In the genomic region with DNA sequence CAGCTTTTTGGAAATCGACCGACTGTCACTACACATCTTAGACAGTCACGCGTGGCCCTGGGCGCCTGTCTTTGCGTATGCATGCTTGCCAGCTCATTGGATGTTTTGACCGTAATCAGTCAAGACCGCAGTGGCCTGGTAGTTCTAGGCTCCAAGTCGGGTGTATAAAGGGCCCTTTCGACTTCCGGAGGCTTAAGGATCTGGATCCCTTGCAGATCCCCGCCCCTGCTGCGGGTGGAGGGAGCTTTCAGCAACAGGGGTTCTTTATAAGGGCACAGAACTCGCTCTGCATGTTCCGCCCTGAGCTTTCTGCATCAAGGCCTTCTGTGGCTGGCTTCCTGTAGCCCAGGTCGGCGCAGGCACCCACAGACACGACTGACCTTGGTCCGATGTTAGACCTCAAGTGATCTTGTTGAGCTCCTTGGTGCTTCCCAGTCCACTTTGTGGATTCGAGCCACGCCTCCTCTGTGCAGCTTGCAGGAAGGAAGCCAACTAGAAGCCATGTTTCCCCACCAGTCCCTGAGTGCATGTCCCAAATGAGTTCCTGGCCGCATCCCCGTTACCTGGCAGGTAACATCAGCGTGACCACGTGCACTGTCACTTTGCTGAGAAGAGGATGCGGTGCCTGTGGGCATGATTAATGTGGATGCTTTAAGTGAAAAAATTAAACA, we compare ENCODE assay signal across 8 mouse cellular contexts. TPM values are rescaled to one million over a fixed set of nuclear protein-coding genes. Genes with fewer than 3 reads are reported as not detected.
DNase-seq lines count a peak whose midpoint lies in the region; ATAC-seq and TF ChIP-seq lines count a peak whose summit lies in the region.

Gene Bzw2 (minus strand): TSS at position 443 of the 671 bp plus-strand sequence.

- H3K4me1 ChIP-seq in bone marrow macrophage, adult 2 months (ENCODE audit: control insufficient read depth, insufficient read depth, low read length) = peaks cover 22% of the 10 kb centered on the region
- peaks cover 23% of the 10 kb centered on the region; the same call in 1 of the 2 replicates for H3K4me1 ChIP-seq in embryonic facial prominence, embryonic 15.5 days
- H3K4me1 ChIP-seq in limb, embryonic 14.5 days (ENCODE audit: control insufficient read depth, insufficient read depth, low read length) = peaks cover 18% of the 10 kb centered on the region
- H3K4me1 ChIP-seq in midbrain, embryonic 16.5 days (ENCODE audit: control insufficient read depth, insufficient read depth, low read length) = peaks cover 26% of the 10 kb centered on the region

- 2% methylated on average over 26 of the region's 26 CpGs for WGBS in embryonic facial prominence, embryonic 15.5 days
- 4% methylated on average over 26 of the region's 26 CpGs for WGBS in limb, embryonic 14.5 days
- 2% methylated on average over 26 of the region's 26 CpGs for WGBS in midbrain, embryonic 16.5 days

- H3K9me3 ChIP-seq in embryonic facial prominence, embryonic 15.5 days (replicated peaks) = no peaks in the 10 kb centered on the region
- H3K9me3 ChIP-seq in limb, embryonic 14.5 days (ENCODE audit: control insufficient read depth, low read length) = no peaks in the 10 kb centered on the region
- H3K9me3 ChIP-seq in midbrain, embryonic 16.5 days (replicated peaks; ENCODE audit: control insufficient read depth, low read length, poor library complexity, severe bottlenecking) = no peaks in the 10 kb centered on the region

- TF ChIP-seq POLR2A in bone marrow macrophage, adult 2 months (IDR thresholded peaks at IDR 0.05; ENCODE audit: borderline replicate concordance, low read depth, low read length) = no peak
- TF ChIP-seq POLR2A in limb, embryonic 14.5 days (IDR thresholded peaks at IDR 0.05; ENCODE audit: borderline replicate concordance, extremely low read depth, insufficient read depth, insufficient read length) = no peak

- H3K9ac ChIP-seq in embryonic facial prominence, embryonic 15.5 days = peak within 1 kb of the TSS; percentile 50
- peak within 1 kb of the TSS; percentile 84 for H3K9ac ChIP-seq in limb, embryonic 14.5 days (ENCODE audit: low read depth, low read length, severe bottlenecking)
- peak within 1 kb of the TSS; percentile 80 for H3K9ac ChIP-seq in midbrain, embryonic 16.5 days (ENCODE audit: low read depth, low read length)

- H3K4me2 ChIP-seq in embryonic facial prominence, embryonic 15.5 days (replicated peaks) = peak within 1 kb of the TSS; percentile 74
- H3K4me2 ChIP-seq in limb, embryonic 14.5 days (replicated peaks; ENCODE audit: low read depth, low read length, severe bottlenecking) = peak within 1 kb of the TSS; percentile 53
- H3K4me2 ChIP-seq in midbrain, embryonic 16.5 days (ENCODE audit: low read length) = peak within 1 kb of the TSS; percentile 62

- peak within 1 kb of the TSS; percentile 81 for H3K4me3 ChIP-seq in bone marrow macrophage, adult 2 months (ENCODE audit: insufficient read depth, low read length)
- peak within 1 kb of the TSS; percentile 83 for H3K4me3 ChIP-seq in embryonic facial prominence, embryonic 15.5 days (replicated peaks)
- H3K4me3 ChIP-seq in limb, embryonic 14.5 days (replicated peaks; ENCODE audit: low read length) = peak within 1 kb of the TSS; percentile 89
- H3K4me3 ChIP-seq in midbrain, embryonic 16.5 days (ENCODE audit: low read depth, low read length) = peak within 1 kb of the TSS; percentile 65

- H3K27ac ChIP-seq in bone marrow macrophage, adult 2 months (ENCODE audit: insufficient read depth, low read depth, low read length) = peak within 1 kb of the TSS; percentile 82
- peak within 1 kb of the TSS; percentile 96 for H3K27ac ChIP-seq in embryonic facial prominence, embryonic 15.5 days (replicated peaks)
- H3K27ac ChIP-seq in limb, embryonic 14.5 days (replicated peaks; ENCODE audit: low read depth, low read length) = peak within 1 kb of the TSS; percentile 93
- peak within 1 kb of the TSS; percentile 96 for H3K27ac ChIP-seq in midbrain, embryonic 16.5 days (ENCODE audit: low read length)

- H3K27me3 ChIP-seq in embryonic facial prominence, embryonic 15.5 days = no peaks in the 10 kb centered on the region
- no peaks in the 10 kb centered on the region for H3K27me3 ChIP-seq in limb, embryonic 14.5 days (ENCODE audit: control insufficient read depth, insufficient read depth, low read length)
- no peaks in the 10 kb centered on the region for H3K27me3 ChIP-seq in midbrain, embryonic 16.5 days (ENCODE audit: control insufficient read depth, insufficient read depth, low read depth, low read length)

- ATAC-seq in embryonic facial prominence, embryonic 15.5 days (ENCODE audit: insufficient number of reproducible peaks, low FRiP score, low TSS enrichment, low read depth) = peak; percentile 31; the same call in 1 of the 2 replicates
- 0 out of 2 replicates have a peak, but pooled peaks have one; percentile 12 for ATAC-seq in limb, embryonic 14.5 days (ENCODE audit: low FRiP score, low read depth)
- peak; percentile 28 for ATAC-seq in midbrain, embryonic 16.5 days

- no peak for TF ChIP-seq CTCF in bone marrow macrophage, adult 2 months (IDR thresholded peaks at IDR 0.05; ENCODE audit: low read depth, low read length)

- 0 out of 2 replicates have a peak, but pooled peaks cover 5% of the 10 kb centered on the region for H3K36me3 ChIP-seq in embryonic facial prominence, embryonic 15.5 days
- no peaks in the 10 kb centered on the region; the same call in 1 of the 2 replicates for H3K36me3 ChIP-seq in limb, embryonic 14.5 days (ENCODE audit: control insufficient read depth, insufficient read depth, low read length)
- H3K36me3 ChIP-seq in midbrain, embryonic 16.5 days (ENCODE audit: control insufficient read depth, insufficient read depth, low read length) = no peaks in the 10 kb centered on the region

- DNase-seq in B cell, adult 2 months = peak; percentile 70 to 71
- peak; percentile 76 for DNase-seq in heart, adult 8-10 months (ENCODE audit: low spot score)
- DNase-seq in kidney, adult 9 months = peak; percentile 83
- peak; percentile 82 for DNase-seq in limb, embryonic 14.5 days (ENCODE audit: low spot score)
- DNase-seq in spleen, postnatal 10 days (ENCODE audit: low spot score in 2 of 2) = peak; percentile 64 to 67

RNA-seq across cellular contexts. Expression of gene Bzw2, which starts in this region (rescaled TPM):
- 6.3 and 7.3 TPM in 2 replicates for polyA plus RNA-seq in bone marrow macrophage, adult 2 months (2012; ENCODE audit: insufficient read depth, insufficient read length, missing spikeins)
- polyA plus RNA-seq in embryonic facial prominence, embryonic 15.5 days (2015; fragmentation: Nextera tagmentation; extraction: Ambion mirVana) = 164 and 177 TPM in 2 replicates
- total RNA-seq in heart, adult 8-10 months (2022) = 100 to 1,000 TPM; 179 to 216 (median 198) TPM
- polyA plus RNA-seq in limb, embryonic 14.5 days (2012; rRNA removed) = 81.1 and 112 TPM in 2 replicates
- 183 and 204 TPM in 2 replicates for polyA plus RNA-seq in limb, embryonic 14.5 days (2014; fragmentation: Nextera tagmentation; extraction: Ambion mirVana)
- 402 and 433 TPM in 2 replicates for polyA plus RNA-seq in midbrain, embryonic 16.5 days (2015; fragmentation: Nextera tagmentation; extraction: Ambion mirVana)

Comparison
In these comparisons a context has a peak if more than half of its experiments do, and no peak if none do; other contexts are left out.
1. Peak in every context shown above with its lines: DNase-seq, ATAC-seq, H3K4me3 ChIP-seq and H3K27ac ChIP-seq.